Mouse (Mus musculus) heart, embryonic 13.5 days (tissue): ENCODE measurements around the gene 2410015M20Rik. TPM values are rescaled to one million over a fixed set of nuclear protein-coding genes. Genes with fewer than 3 reads are reported as not detected.

Experiments
- ATAC-seq: fragments of 200-750 bp; cut with Nextera tagmentation; 2 replicates; pipeline ENCODE4 v1.8.0; 2017; ENCODE audit warnings: moderate TSS enrichment; ENCODE audit not compliant: insufficient number of reproducible peaks, low FRiP score, low TSS enrichment; ENCODE audit errors: extremely low read depth
- H3K27ac ChIP-seq: fragments of 300-500 bp; sonication (generic); replicated peaks from 2 replicates; pipeline ENCODE4 v1.5.1; 2015; ENCODE audit warnings: moderate library complexity, mild to moderate bottlenecking, inconsistent platforms
- H3K27me3 ChIP-seq: fragments of 300-500 bp; sonication (generic); replicated peaks from 2 replicates; pipeline ENCODE4 v1.6.1; 2015; ENCODE audit warnings: mild to moderate bottlenecking, inconsistent platforms
- H3K36me3 ChIP-seq: fragments of 300-500 bp; sonication (generic); 2 replicates; pipeline ENCODE4 v1.6.1; 2015; ENCODE audit warnings: mild to moderate bottlenecking, inconsistent platforms
- H3K4me1 ChIP-seq: fragments of 300-500 bp; sonication (generic); 2 replicates; pipeline ENCODE4 v1.6.1; 2015; ENCODE audit warnings: inconsistent platforms
- H3K4me2 ChIP-seq: fragments of 300-500 bp; sonication (generic); 2 replicates; pipeline ENCODE4 v1.6.1; 2015; ENCODE audit warnings: inconsistent platforms, mild to moderate bottlenecking, moderate library complexity
- H3K4me3 ChIP-seq: fragments of 300-500 bp; sonication (generic); 2 replicates; pipeline ENCODE4 v1.5.1; 2015; ENCODE audit warnings: moderate library complexity, mild to moderate bottlenecking, inconsistent platforms
- H3K9ac ChIP-seq: fragments of 300-500 bp; sonication (generic); 2 replicates; pipeline ENCODE4 v1.6.1; 2015; ENCODE audit warnings: inconsistent platforms, mild to moderate bottlenecking, moderate library complexity
- H3K9me3 ChIP-seq: fragments of 300-500 bp; sonication (generic); 2 replicates; pipeline ENCODE4 v1.6.1; 2016; ENCODE audit warnings: inconsistent platforms
- WGBS: fragments of 180-500 bp; shearing (Covaris S2); methylation state at CpG from one replicate; pipeline ENCODE4 v1.1.7; 2015; ENCODE audit warnings: mixed read lengths; 5-methylcytosine and 5-hydroxymethylcytosine counted together
- polyA plus RNA-seq: library from polyadenylated mRNA; unstranded; fragments of >200 nt; fragmentation: Nextera tagmentation; extraction: Ambion mirVana; gene quantifications from 2 replicates; pipeline ENCODE4 v1.2.1, GENCODE M21; 2015

The 2410015M20Rik gene
- polyA plus RNA-seq, 1 experiment from 2014 or later: 273 TPM

DNA sequence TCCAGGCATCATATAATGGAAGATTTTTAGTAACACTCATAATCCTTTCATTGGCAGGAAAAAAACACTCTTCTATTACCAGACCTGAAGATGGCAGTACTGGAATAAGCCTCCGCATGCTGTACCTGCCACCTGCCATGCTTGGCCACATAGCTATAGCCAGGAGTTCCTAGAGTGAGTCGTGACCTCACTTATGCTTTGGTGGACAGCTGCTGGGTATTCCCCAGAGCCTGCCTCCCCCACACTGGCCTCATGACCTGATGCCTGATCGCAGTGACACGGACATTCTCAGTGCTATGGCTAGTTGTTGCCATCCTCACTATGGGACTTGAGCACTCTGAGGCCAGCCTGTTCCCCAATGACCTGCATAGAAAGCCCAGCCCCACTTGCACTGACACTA lies 39.3 kb downstream of the 2410015M20Rik start:
- Histone ChIP-seq H3K4me3 (no peak overlapping the region), H3K4me2 (no peak overlapping the region), H3K9ac (no peak overlapping the region), H3K27ac (no peak overlapping the region), H3K4me1 (0 out of 2 replicates have a peak, but pooled peaks cover 6% of the 10 kb centered on the region), H3K27me3 (no peaks in the 10 kb centered on the region), H3K9me3 (no peaks in the 10 kb centered on the region), H3K36me3 (peaks cover 98% of the 10 kb centered on the region)
- WGBS: 91% methylated on average over 4 of the region's 4 CpGs
- no peak for ATAC-seq

- Histone ChIP-seq H3K4me1 (0 out of 2 replicates have a peak, but pooled peaks cover 2% of the 10 kb centered on the region), H3K4me2 (no peak overlapping the region), H3K27me3 (no peaks in the 10 kb centered on the region), H3K4me3 (no peak overlapping the region), H3K9ac (no peak overlapping the region), H3K27ac (no peak overlapping the region), H3K36me3 (peaks cover 100% of the 10 kb centered on the region), H3K9me3 (no peaks in the 10 kb centered on the region)
- no peak for ATAC-seq
- WGBS: 89% methylated on average over 4 of the region's 4 CpGs
These were observed 42.2 kb downstream of the 2410015M20Rik start for GRCm38 (mm10) chr17:56567370-56567769.

DNA sequence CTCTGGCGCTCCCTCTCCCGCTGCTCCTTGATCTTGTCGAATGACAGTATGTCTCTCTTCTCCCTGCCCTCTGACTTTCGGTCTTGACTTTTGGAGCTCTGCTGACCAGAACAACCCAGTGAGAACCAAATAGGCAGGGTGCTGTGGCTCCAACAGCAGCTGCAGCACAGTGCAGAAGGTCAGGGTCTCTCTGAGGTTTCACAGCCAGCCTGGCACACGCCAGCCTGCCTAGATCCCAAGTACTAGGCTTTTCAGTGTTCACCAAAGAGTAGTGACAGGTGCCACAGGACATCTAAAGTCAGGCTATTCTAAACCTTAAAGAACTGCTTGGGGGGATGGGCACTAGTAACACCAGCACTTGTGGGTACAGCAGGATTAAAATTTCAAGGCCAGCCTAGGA lies 42.7 kb downstream of the 2410015M20Rik start:
- Histone ChIP-seq H3K9ac (no peak overlapping the region), H3K4me2 (no peak overlapping the region), H3K4me3 (no peak overlapping the region), H3K4me1 (no peaks in the 10 kb centered on the region), H3K27ac (no peak overlapping the region), H3K27me3 (no peaks in the 10 kb centered on the region), H3K9me3 (no peaks in the 10 kb centered on the region), H3K36me3 (peaks cover 100% of the 10 kb centered on the region)
- no peak for ATAC-seq
- 92% methylated on average over 5 of the region's 5 CpGs for WGBS

DNA sequence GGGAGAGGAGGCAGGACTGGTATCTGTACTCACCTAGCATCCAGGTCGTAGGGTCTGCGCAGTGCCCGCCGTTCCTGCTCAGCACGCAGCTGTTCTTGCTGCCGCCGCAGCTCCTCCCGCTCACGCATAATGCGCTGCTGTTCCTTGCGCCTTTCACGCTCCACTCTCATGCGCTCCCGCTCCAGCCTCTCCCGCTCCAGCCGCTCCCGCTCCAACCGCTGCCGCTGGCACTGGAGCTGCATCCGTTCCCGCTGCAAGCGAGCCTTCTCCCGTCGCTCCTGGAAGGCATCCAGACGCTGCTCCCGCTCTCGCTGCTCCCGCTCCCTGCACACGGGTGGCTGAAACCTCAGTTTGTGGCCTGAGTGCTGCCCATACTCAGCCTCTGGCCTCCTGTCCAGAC lies 43.3 kb downstream of the 2410015M20Rik start:
- H3K27me3 ChIP-seq: no peaks in the 10 kb centered on the region
- no peak overlapping the region for H3K27ac ChIP-seq
- H3K4me1 ChIP-seq: no peaks in the 10 kb centered on the region
- H3K4me3 ChIP-seq: no peak overlapping the region
- ATAC-seq: no peak
- no peak overlapping the region for H3K4me2 ChIP-seq
- H3K36me3 ChIP-seq: peaks cover 100% of the 10 kb centered on the region
- no peaks in the 10 kb centered on the region for H3K9me3 ChIP-seq
- H3K9ac ChIP-seq: no peak overlapping the region
- 89% methylated on average over 29 of the region's 29 CpGs for whole genome bisulfite sequencing

DNA sequence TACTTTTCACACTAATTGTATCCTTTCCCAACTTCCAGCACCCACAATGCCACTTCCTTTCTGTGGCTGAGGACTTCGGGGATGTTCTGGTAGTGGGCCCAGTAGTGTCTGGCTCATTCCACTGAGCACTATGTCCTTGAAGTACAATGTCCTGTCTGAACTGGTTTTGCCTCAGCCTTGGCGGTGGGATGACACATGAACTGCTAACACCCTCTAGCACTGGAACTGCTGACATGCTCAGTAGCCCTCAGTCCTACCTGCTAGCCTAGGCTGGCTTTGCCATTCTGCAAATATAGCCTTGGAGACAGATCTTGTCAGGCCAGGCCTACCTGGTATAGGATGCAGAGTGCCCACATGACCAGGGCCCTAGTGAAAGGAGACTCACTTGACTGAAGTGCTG lies 47.7 kb downstream of the 2410015M20Rik start:
- WGBS: 87% methylated on average over 2 of the region's 2 CpGs
- no peak overlapping the region for H3K4me2 ChIP-seq
- H3K9me3 ChIP-seq: no peaks in the 10 kb centered on the region
- H3K4me3 ChIP-seq: no peak overlapping the region
- no peaks in the 10 kb centered on the region for H3K27me3 ChIP-seq
- peaks cover 3% of the 10 kb centered on the region; the same call in 1 of the 2 replicates for H3K4me1 ChIP-seq
- H3K27ac ChIP-seq: no peak overlapping the region
- H3K36me3 ChIP-seq: peaks cover 63% of the 10 kb centered on the region
- ATAC-seq: no peak
- H3K9ac ChIP-seq: no peak overlapping the region

DNA sequence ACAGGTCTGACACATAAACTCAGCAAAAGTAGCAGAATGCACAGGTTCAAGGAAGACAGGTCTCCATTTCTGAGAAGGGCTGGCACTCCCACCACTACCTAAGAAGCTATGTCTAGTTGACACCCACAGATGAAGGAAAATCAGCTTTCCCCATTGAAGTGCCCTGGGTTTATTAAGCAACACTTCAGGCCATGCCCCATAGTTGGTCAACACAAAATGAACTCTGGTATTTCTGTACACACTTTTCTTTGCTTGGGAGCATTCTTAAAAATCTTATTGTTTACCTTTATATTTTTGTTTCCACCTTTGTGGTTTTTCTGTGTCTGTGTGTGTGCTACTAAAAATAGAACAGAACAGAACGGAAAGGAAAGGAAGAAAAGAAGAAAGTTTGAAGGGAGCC lies 49.4 kb downstream of the 2410015M20Rik start:
- no peak overlapping the region for H3K9ac ChIP-seq
- WGBS: 47% methylated on average over 1 of the region's 1 CpGs
- ATAC-seq: no peak

GRCm38 (mm10) chr17:56559386-56559785 lies 50.2 kb downstream of the 2410015M20Rik start:
- no peak overlapping the region for H3K4me3 ChIP-seq
- H3K9me3 ChIP-seq: no peaks in the 10 kb centered on the region
- no peak overlapping the region for H3K4me2 ChIP-seq
- no peak for ATAC-seq
- no peaks in the 10 kb centered on the region for H3K27me3 ChIP-seq
- peaks cover 38% of the 10 kb centered on the region for H3K36me3 ChIP-seq
- no peak overlapping the region for H3K27ac ChIP-seq
- no peak overlapping the region for H3K9ac ChIP-seq
- peaks cover 3% of the 10 kb centered on the region; the same call in 1 of the 2 replicates for H3K4me1 ChIP-seq
- WGBS: 56% methylated on average over 3 of the region's 3 CpGs

More for the DNA sequence above, 49.4 kb downstream of the 2410015M20Rik start:
- Histone ChIP-seq H3K4me2 (no peak overlapping the region), H3K4me1 (peaks cover 3% of the 10 kb centered on the region; the same call in 1 of the 2 replicates), H3K4me3 (no peak overlapping the region), H3K27ac (no peak overlapping the region), H3K36me3 (peaks cover 45% of the 10 kb centered on the region), H3K27me3 (no peaks in the 10 kb centered on the region), H3K9me3 (no peaks in the 10 kb centered on the region)

GRCm38 (mm10) chr17:56558448-56558847 lies 51.1 kb downstream of the 2410015M20Rik start:
- WGBS: 13% methylated on average over 3 of the region's 3 CpGs
- peaks cover 29% of the 10 kb centered on the region for H3K36me3 ChIP-seq
- no peak for ATAC-seq

More at GRCm38 (mm10) chr17:56558448-56558847, 51.1 kb downstream of the 2410015M20Rik start:
- Histone ChIP-seq H3K4me1 (peaks cover 3% of the 10 kb centered on the region; the same call in 1 of the 2 replicates), H3K9ac (no peak overlapping the region), H3K27me3 (0 out of 2 replicates have a peak, but pooled peaks cover 5% of the 10 kb centered on the region), H3K4me2 (no peak overlapping the region), H3K4me3 (no peak overlapping the region), H3K9me3 (no peaks in the 10 kb centered on the region), H3K27ac (no peak overlapping the region)

Other genes starting within 250 kb of the 2410015M20Rik start
- 45.4 and 50.1 TPM in 2 replicates for gene Ptprs, start 133.3 kb downstream of the 2410015M20Rik start, polyA plus RNA-seq
- not detected in 2 replicates for gene Znrf4, start 97.3 kb downstream of the 2410015M20Rik start, polyA plus RNA-seq
- gene Gm20219, start 55.4 kb downstream of the 2410015M20Rik start, polyA plus RNA-seq: 0.19 and 0.37 TPM in 2 replicates
- 50.2 and 50.4 TPM in 2 replicates for gene Safb2, start 25.2 kb downstream of the 2410015M20Rik start, polyA plus RNA-seq
- gene Safb, start 24.9 kb downstream of the 2410015M20Rik start, polyA plus RNA-seq: 66.9 and 68.1 TPM in 2 replicates
- 1,294 and 1,391 TPM in 2 replicates for gene Rpl36, start 3.6 kb upstream of the 2410015M20Rik start, polyA plus RNA-seq
- gene Lonp1, start 17.1 kb upstream of the 2410015M20Rik start, polyA plus RNA-seq: 54.4 and 58.9 TPM in 2 replicates
- 0.22 and 0.40 TPM in 2 replicates for gene Catsperd, start 18.4 kb upstream of the 2410015M20Rik start, polyA plus RNA-seq
- 58.8 and 66.6 TPM in 2 replicates for gene Ranbp3, start 63.5 kb upstream of the 2410015M20Rik start, polyA plus RNA-seq
- gene Ndufa11, start 108.0 kb upstream of the 2410015M20Rik start, polyA plus RNA-seq: 783 and 886 TPM in 2 replicates
- 12.7 and 13.3 TPM in 2 replicates for gene Vmac, start 108.3 kb upstream of the 2410015M20Rik start, polyA plus RNA-seq
- gene Nrtn, start 147.8 kb upstream of the 2410015M20Rik start, polyA plus RNA-seq: 7.9 and 8.6 TPM in 2 replicates
- 31.9 and 33.2 TPM in 2 replicates for gene Dus3l, start 155.0 kb upstream of the 2410015M20Rik start, polyA plus RNA-seq
- gene Prr22, start 160.5 kb upstream of the 2410015M20Rik start, polyA plus RNA-seq: 0.78 and 1.0 TPM in 2 replicates
- gene Rfx2, start 221.2 kb upstream of the 2410015M20Rik start, polyA plus RNA-seq: 4.7 and 4.9 TPM in 2 replicates